Mouse (Mus musculus) heart, adult 2 months (tissue): ENCODE data around the gene Thtpa.

Experiments
- CTCF ChIP-seq: fragments of 200-600 bp; IDR thresholded peaks from 2 replicates; pipeline ENCODE4 v1.8.1; 2022; ENCODE audit warnings: antibody characterized with exemption, mild to moderate bottlenecking, moderate library complexity
- EP300 ChIP-seq: fragments of 200-500 bp; IDR thresholded peaks from 2 replicates; pipeline ENCODE4 v1.6.1; 2011; ENCODE audit warnings: low read depth, low read length, control low read depth; ENCODE audit not compliant: insufficient read depth
- POLR2A ChIP-seq: fragments of 200-500 bp; IDR thresholded peaks from 2 replicates; pipeline ENCODE4 v1.6.1; 2011; ENCODE audit warnings: mild to moderate bottlenecking, low read depth, low read length, control low read depth; ENCODE audit not compliant: insufficient read depth

GRCm38 (mm10) chr14:55098067-55098466 lies 3.5 kb downstream of the Thtpa start:
- TF ChIP-seq EP300 (0 out of 2 replicates have a peak, but pooled peaks have one; percentile 35), CTCF (peak; percentile 74), POLR2A (no peak)
